Mouse (Mus musculus) C2C12 (cell line): ENCODE data around the gene Myl4.

Experiments
- CTCF ChIP-seq: IDR thresholded peaks from one replicate; pipeline ENCODE4 v1.5.1; 2011; ENCODE audit not compliant: control insufficient read depth, insufficient read depth, insufficient read length
- MAX ChIP-seq: IDR thresholded peaks from one replicate; pipeline ENCODE4 v1.6.1; 2011; ENCODE audit warnings: mild to moderate bottlenecking, control low read depth

GRCm38 (mm10) chr11:104626635-104627034 lies 76.2 kb downstream of the Myl4 start:
- TF ChIP-seq MAX (no peak), CTCF (no peak)
